In the genomic region with DNA sequence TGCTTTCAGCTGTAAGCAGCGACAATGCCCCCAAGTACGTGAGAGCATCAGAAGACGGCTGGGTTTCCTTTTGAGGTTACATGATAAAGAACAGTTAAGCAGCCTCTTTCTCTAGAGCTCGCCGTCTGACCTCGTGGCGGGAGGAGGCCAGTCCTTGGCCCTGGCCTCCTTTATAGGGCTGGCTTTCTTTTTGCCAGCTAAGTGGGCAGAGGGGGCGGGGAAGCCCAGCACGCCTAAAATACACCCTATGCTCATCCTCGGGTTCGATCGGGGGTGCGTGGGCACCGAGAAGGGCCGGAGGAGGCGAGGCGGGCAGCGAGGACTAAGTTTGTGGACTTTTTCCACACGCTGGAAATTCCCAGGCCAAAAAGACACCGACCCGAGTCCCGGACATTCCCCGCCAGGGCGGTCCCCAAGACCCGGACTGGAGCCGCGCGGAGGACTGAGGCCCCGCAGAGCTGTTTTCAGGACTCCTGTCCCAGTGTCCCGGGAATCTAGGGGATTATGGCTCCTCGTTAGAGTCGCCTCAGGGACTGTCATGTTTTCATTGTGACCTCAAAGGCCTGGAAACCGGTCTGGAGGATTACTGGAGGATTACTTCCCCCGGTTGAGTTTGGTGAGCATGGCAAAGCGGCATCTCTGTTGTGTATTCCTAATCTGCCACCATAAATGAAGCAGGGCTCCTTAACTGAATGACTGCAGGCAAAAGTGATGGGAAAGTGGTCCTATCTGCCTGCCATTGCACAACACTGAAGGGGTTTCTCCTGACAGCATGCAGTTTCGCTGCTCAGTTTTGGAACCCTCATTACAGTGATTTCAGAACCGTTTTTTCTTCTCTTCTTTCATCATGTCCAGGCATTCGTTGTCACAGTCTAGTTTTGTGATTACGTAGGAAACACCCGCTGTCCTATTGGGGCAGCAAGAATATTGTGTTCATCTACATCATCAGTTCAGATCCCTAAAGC, we compare ENCODE assay signal across 8 mouse cellular contexts. TPM values are rescaled to one million over a fixed set of nuclear protein-coding genes. Genes with fewer than 3 reads are reported as not detected.
DNase-seq lines count a peak whose midpoint lies in the region; ATAC-seq and TF ChIP-seq lines count a peak whose summit lies in the region.

A gene (minus strand): TSS at position 390 of the 965 bp plus-strand sequence.

- no peaks in the 10 kb centered on the region for H3K27me3 ChIP-seq in forebrain, postnatal 0 days (ENCODE audit: insufficient read depth, low read length)

- H3K9ac ChIP-seq in forebrain, postnatal 0 days: peak within 1 kb of the TSS; percentile 67

- peaks cover under 1% of the 10 kb centered on the region; the same call in 1 of the 2 replicates for H3K36me3 ChIP-seq in forebrain, postnatal 0 days (ENCODE audit: insufficient read depth)

- H3K4me1 ChIP-seq in forebrain, postnatal 0 days (ENCODE audit: insufficient read depth): 0 out of 2 replicates have a peak, but pooled peaks cover 4% of the 10 kb centered on the region

- peak within 1 kb of the TSS; percentile 70 for H3K27ac ChIP-seq in forebrain, postnatal 0 days (ENCODE audit: low read depth, low read length)

- peak; percentile 70 for DNase-seq in MEL-GATA-1-ER (ENCODE audit: extremely low read depth, low read depth)
- DNase-seq in cerebellum, adult 18-20 months: peak; percentile 88 to 90
- DNase-seq in forebrain, postnatal 0 days: peak; percentile 83
- peak; percentile 92 for DNase-seq in heart, postnatal 4 days
- DNase-seq in layer of hippocampus, adult 8-10 months (ENCODE audit: low spot score in 2 of 2): peak; percentile 55 to 73
- peak; percentile 95 for DNase-seq in lung, postnatal 10 days
- peak; percentile 73 for DNase-seq in ovary, postnatal 14 days (ENCODE audit: low spot score)
- peak; percentile 70 for DNase-seq in thymus, postnatal 14 days

- peak within 1 kb of the TSS; percentile 61 for H3K4me2 ChIP-seq in forebrain, postnatal 0 days (ENCODE audit: low read depth)

- peak; percentile 94 for ATAC-seq in forebrain, postnatal 0 days

- no peak for TF ChIP-seq CTCF in forebrain, postnatal 0 days (IDR thresholded peaks at IDR 0.05; ENCODE audit: low read depth)

- H3K9me3 ChIP-seq in forebrain, postnatal 0 days (ENCODE audit: low read length): no peaks in the 10 kb centered on the region

- H3K4me3 ChIP-seq in forebrain, postnatal 0 days (ENCODE audit: low read depth, low read length): peak within 1 kb of the TSS; percentile 64

- under 1% methylated on average over 40 of the region's 40 CpGs for WGBS in forebrain, postnatal 0 days

RNA-seq across cellular contexts. Expression of the gene that starts here (rescaled TPM):
- total RNA-seq in forebrain, postnatal 0 days (2014; rRNA removed): 1.9 and 2.4 TPM in 2 replicates
- polyA plus RNA-seq in forebrain, postnatal 0 days (2015; fragmentation: Nextera tagmentation; extraction: Ambion mirVana): 1.1 and 1.5 TPM in 2 replicates
- 1 to 10 TPM; 3.8 to 3.9 TPM for total RNA-seq in heart, postnatal 4 days (2021)
- 1 to 10 TPM; 6.2 to 7.2 (median 6.5) TPM for total RNA-seq in layer of hippocampus, adult 8-10 months (2022)

Comparison
In these comparisons a context has a peak if more than half of its experiments do, and no peak if none do; other contexts are left out.
1. Peak in every context shown above with its lines: DNase-seq, ATAC-seq, H3K4me3 ChIP-seq and H3K27ac ChIP-seq.